Mouse (Mus musculus) intestine, postnatal 0 days (tissue): ENCODE data around the gene Ankrd39. TPM values are rescaled to one million over a fixed set of nuclear protein-coding genes. Genes with fewer than 3 reads are reported as not detected.
A peak's percentile ranks its signal among the peaks of the same experiment; 100 is the strongest.

Source experiments
- ATAC-seq: fragments of 200-750 bp; cut with Nextera tagmentation; 2 replicates; pipeline ENCODE4 v1.8.0; 2017; ENCODE audit warnings: mild to moderate bottlenecking, moderate TSS enrichment, moderate library complexity
- H3K27ac ChIP-seq: fragments of 300-500 bp; sonication (generic); 2 replicates; pipeline ENCODE4 v1.5.1; 2014; ENCODE audit warnings: mild to moderate bottlenecking, low read depth, low read length, moderate library complexity
- H3K27me3 ChIP-seq: fragments of 300-500 bp; sonication (generic); replicated peaks from 2 replicates; pipeline ENCODE4 v1.6.1; 2014; ENCODE audit warnings: low read length, mixed read lengths; ENCODE audit not compliant: control insufficient read depth, insufficient read depth
- H3K36me3 ChIP-seq: fragments of 300-500 bp; sonication (generic); 2 replicates; pipeline ENCODE4 v1.6.1; 2014; ENCODE audit warnings: mild to moderate bottlenecking, moderate library complexity; ENCODE audit not compliant: control insufficient read depth, insufficient read depth
- H3K4me1 ChIP-seq: fragments of 300-500 bp; sonication (generic); replicated peaks from 2 replicates; pipeline ENCODE4 v1.6.1; 2014; ENCODE audit warnings: antibody characterized with exemption, low read length, mixed read lengths; ENCODE audit not compliant: control insufficient read depth, insufficient read depth
- H3K4me2 ChIP-seq: fragments of 300-500 bp; sonication (generic); replicated peaks from 2 replicates; pipeline ENCODE4 v1.6.1; 2014; ENCODE audit warnings: low read depth, mild to moderate bottlenecking, moderate library complexity
- H3K4me3 ChIP-seq: fragments of 300-500 bp; sonication (generic); 2 replicates; pipeline ENCODE4 v1.5.1; 2014; ENCODE audit warnings: low read depth, low read length
- H3K9ac ChIP-seq: fragments of 300-500 bp; sonication (generic); 2 replicates; pipeline ENCODE4 v1.6.1; 2014; ENCODE audit warnings: mild to moderate bottlenecking, low read depth, low read length
- H3K9me3 ChIP-seq: fragments of 300-500 bp; sonication (generic); 2 replicates; pipeline ENCODE4 v1.6.1; 2016; ENCODE audit warnings: mixed run types; ENCODE audit not compliant: control insufficient read depth
- CTCF ChIP-seq: sonication (generic); IDR thresholded peaks from 2 replicates; pipeline ENCODE4 v1.5.1; 2016; ENCODE audit warnings: low read depth, mild to moderate bottlenecking, control low read depth, antibody characterized with exemption, moderate library complexity
- WGBS: fragments of 180-500 bp; shearing (Covaris S2); extraction: QIAGEN DNeasy Blood & Tissue Kit; methylation state at CpG from one replicate; pipeline ENCODE4 v1.1.7; 2014; 5-methylcytosine and 5-hydroxymethylcytosine counted together
- polyA plus RNA-seq: library from polyadenylated mRNA; unstranded; fragments of >200 nt; fragmentation: Nextera tagmentation; extraction: Ambion mirVana; gene quantifications from 2 replicates; pipeline ENCODE4 v1.2.1, GENCODE M21; 2015

Ankrd39 gene
- polyA plus RNA-seq, 1 experiment from 2014 or later: 15.0 TPM

- peak overlapping the region; percentile 80 for H3K9ac ChIP-seq
- no peaks in the 10 kb centered on the region for H3K9me3 ChIP-seq
- H3K27ac ChIP-seq: peak overlapping the region; percentile 90
- H3K4me1 ChIP-seq: peaks cover 4% of the 10 kb centered on the region; the same call in 1 of the 2 replicates
- WGBS: under 1% methylated on average over 52 of the region's 52 CpGs
- H3K4me2 ChIP-seq: peak overlapping the region; percentile 83
- no peaks in the 10 kb centered on the region for H3K27me3 ChIP-seq
- peaks cover 23% of the 10 kb centered on the region for H3K36me3 ChIP-seq
- peak; percentile 93 for TF ChIP-seq CTCF
- H3K4me3 ChIP-seq: peak overlapping the region; percentile 81
- peak; percentile 68 for ATAC-seq
Measured at GRCm38 (mm10) chr1:36556553-36557456, 9.6 kb upstream of the Ankrd39 start.

- no peaks in the 10 kb centered on the region for H3K27me3 ChIP-seq
- peak overlapping the region; percentile 81 for H3K4me3 ChIP-seq
- ATAC-seq: no peak
- peak; percentile 17; the same call in 1 of the 2 replicates for TF ChIP-seq CTCF
- peak overlapping the region; percentile 83 for H3K4me2 ChIP-seq
- peaks cover 30% of the 10 kb centered on the region for H3K36me3 ChIP-seq
- 15% methylated on average over 8 of the region's 8 CpGs for WGBS
- H3K27ac ChIP-seq: peak overlapping the region; percentile 90
- peaks cover 4% of the 10 kb centered on the region; the same call in 1 of the 2 replicates for H3K4me1 ChIP-seq
- H3K9ac ChIP-seq: peak overlapping the region; percentile 80
- H3K9me3 ChIP-seq: no peaks in the 10 kb centered on the region
Measured at GRCm38 (mm10) chr1:36555798-36556395, 8.7 kb upstream of the Ankrd39 start.

- Histone ChIP-seq H3K36me3 (peaks cover 41% of the 10 kb centered on the region), H3K27ac (peak overlapping the region; percentile 15; the same call in 1 of the 2 replicates)
Measured at GRCm38 (mm10) chr1:36554633-36555399, 7.6 kb upstream of the Ankrd39 start.

GRCm38 (mm10) chr1:36552506-36552905, 5.3 kb upstream of the Ankrd39 start:
- H3K36me3 ChIP-seq: peaks cover 58% of the 10 kb centered on the region
- H3K9ac ChIP-seq: no peak overlapping the region
- no peak for ATAC-seq
- no peak overlapping the region for H3K4me2 ChIP-seq
- H3K27ac ChIP-seq: no peak overlapping the region
- H3K4me3 ChIP-seq: no peak overlapping the region
- 87% methylated on average over 16 of the region's 16 CpGs for WGBS
- H3K9me3 ChIP-seq: no peaks in the 10 kb centered on the region
- no peak for TF ChIP-seq CTCF
- peaks cover 4% of the 10 kb centered on the region; the same call in 1 of the 2 replicates for H3K4me1 ChIP-seq
- H3K27me3 ChIP-seq: no peaks in the 10 kb centered on the region

More at GRCm38 (mm10) chr1:36554633-36555399, 7.6 kb upstream of the Ankrd39 start:
- peak overlapping the region; percentile 83 for H3K4me2 ChIP-seq
- peaks cover 4% of the 10 kb centered on the region; the same call in 1 of the 2 replicates for H3K4me1 ChIP-seq
- ATAC-seq: no peak
- no peaks in the 10 kb centered on the region for H3K27me3 ChIP-seq
- no peak overlapping the region for H3K9ac ChIP-seq
- 74% methylated on average over 21 of the region's 21 CpGs for WGBS
- TF ChIP-seq CTCF: 0 out of 2 replicates have a peak, but pooled peaks have one; percentile 1
- H3K9me3 ChIP-seq: no peaks in the 10 kb centered on the region
- H3K4me3 ChIP-seq: no peak overlapping the region

- Histone ChIP-seq H3K4me2 (no peak overlapping the region), H3K4me1 (peaks cover 4% of the 10 kb centered on the region; the same call in 1 of the 2 replicates), H3K36me3 (peaks cover 58% of the 10 kb centered on the region), H3K27me3 (no peaks in the 10 kb centered on the region), H3K27ac (no peak overlapping the region), H3K4me3 (no peak overlapping the region), H3K9ac (no peak overlapping the region), H3K9me3 (no peaks in the 10 kb centered on the region)
- TF ChIP-seq CTCF: 0 out of 2 replicates have a peak, but pooled peaks have one; percentile 10
- WGBS: 85% methylated on average over 17 of the region's 17 CpGs
- ATAC-seq: no peak
Measured at GRCm38 (mm10) chr1:36551904-36552303, 4.7 kb upstream of the Ankrd39 start.
